Mouse (Mus musculus) liver, embryonic 14 days (tissue): ENCODE data around the gene Oxt. TPM values are rescaled to one million over a fixed set of nuclear protein-coding genes. Genes with fewer than 3 reads are reported as not detected.

Experiments
- polyA plus RNA-seq: library from polyadenylated mRNA; depleted of rRNA; stranded (reverse); fragments of >200 nt; gene quantifications from 2 replicates; pipeline ENCODE4 v1.2.3, GENCODE M21; 2012; rRNA removed

Oxt gene
- not detected in 2 replicates for polyA plus RNA-seq

DNA sequence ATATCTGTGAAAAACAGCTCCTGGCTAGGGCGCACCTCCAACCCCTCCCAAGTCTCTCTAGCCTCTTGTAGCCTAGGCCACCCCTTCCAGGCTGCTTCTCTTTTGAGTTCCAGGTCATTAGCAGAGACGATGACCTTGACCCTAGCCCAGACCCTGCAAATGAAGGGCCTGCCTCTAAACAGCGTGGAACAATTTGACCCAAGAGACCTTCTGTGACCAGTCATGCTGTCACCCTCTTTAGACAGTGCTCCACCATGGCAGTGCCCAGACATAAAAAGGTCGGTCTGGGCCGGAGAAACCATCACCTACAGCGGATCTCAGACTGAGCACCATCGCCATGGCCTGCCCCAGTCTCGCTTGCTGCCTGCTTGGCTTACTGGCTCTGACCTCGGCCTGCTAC, at the start of gene Oxt:
Gene Oxt (plus strand): TSS at position 301 of the 400 bp plus-strand sequence.

DNA sequence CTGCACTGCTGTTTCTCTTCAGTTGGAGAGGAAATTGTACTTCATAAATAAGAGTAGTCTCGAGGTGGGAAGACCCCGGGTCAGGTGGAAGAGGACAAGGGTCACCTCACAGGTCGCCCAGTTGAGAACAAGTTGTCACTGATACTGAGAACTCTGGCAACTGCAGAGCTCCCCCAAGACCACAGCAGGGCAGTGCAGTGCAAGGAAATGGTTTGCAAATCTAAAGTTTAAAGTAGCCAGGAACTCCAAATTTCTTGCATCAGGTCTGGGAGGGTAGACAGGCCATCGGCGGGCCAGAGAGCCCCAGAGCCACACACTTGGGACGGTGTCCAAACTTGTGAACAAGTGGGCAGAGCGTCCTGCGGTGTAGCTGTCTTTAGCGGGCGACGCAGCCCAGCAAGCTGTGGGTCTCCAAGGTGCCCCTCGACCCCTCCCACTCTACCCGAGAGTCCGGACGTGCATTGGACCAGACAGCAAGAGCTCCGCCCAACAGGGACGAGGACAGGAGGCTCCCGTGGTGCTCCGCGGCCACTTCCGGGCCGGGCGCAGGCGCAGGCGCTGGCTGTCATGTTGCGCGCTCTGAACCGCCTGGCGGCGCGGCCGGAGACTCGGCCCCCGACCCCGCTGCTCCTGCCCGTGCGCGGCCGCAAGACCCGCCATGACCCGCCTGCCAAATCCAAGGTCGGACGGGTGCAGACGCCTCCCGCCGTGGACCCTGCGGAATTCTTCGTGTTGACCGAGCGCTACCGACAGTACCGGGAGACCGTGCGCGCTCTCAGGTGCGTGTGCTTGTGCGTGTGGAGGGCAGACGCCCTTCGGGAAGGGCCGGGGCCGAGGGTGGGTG, 12.5 kb upstream of the Oxt start, which contains the start of gene Mrps26:
Gene Mrps26 (plus strand): TSS at position 531 of the 844 bp plus-strand sequence.

DNA sequence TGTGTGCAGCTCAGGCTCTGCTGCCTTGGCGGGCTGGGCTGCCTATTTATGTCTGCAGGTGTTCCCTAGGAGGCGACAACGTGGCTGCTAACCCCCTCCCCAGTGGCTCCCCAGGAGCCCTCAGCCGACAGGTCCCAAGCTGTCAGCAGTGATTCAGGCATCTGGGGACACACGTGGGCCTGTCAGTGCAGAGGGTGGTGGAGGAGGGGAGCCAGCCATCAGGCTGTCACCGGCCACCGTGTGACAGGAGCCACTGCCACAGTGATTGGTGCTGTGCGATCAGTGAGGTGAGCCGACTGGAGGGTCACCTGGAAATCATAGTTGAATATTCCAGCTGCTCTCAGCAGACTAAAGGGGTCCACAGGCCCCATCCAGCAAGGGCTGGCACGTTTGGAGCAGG, 6.6 kb downstream of the Oxt start, which contains the start of gene Avp:
Gene Avp (minus strand): TSS at position 3 of the 400 bp plus-strand sequence.

Other genes with a start within 250 kb of the Oxt start
- gene Cpxm1, start 178.6 kb upstream of the Oxt start, polyA plus RNA-seq, result 2.1 and 2.8 TPM in 2 replicates
- gene Gm28372, start 170.9 kb upstream of the Oxt start, polyA plus RNA-seq, result not detected in 2 replicates
- not detected in 2 replicates for gene 1700020A23Rik, start 170.9 kb upstream of the Oxt start, polyA plus RNA-seq
- not detected in 2 replicates for gene Tmem239, start 169.7 kb upstream of the Oxt start, polyA plus RNA-seq
- 37.3 and 44.0 TPM in 2 replicates for gene Vps16, start 151.8 kb upstream of the Oxt start, polyA plus RNA-seq
- 5.0 TPM in 2 replicates for gene Pced1a, start 151.5 kb upstream of the Oxt start, polyA plus RNA-seq
- gene Ptpra, start 125.9 kb upstream of the Oxt start, polyA plus RNA-seq, result 18.8 and 20.1 TPM in 2 replicates
- 23.9 and 25.5 TPM in 2 replicates for gene Mrps26, start 12.4 kb upstream of the Oxt start, polyA plus RNA-seq
- gene Avp, start 6.4 kb downstream of the Oxt start, polyA plus RNA-seq, result not detected in 2 replicates
- 3.6 and 4.4 TPM in 2 replicates for gene Fastkd5, start 53.9 kb downstream of the Oxt start, polyA plus RNA-seq
- gene Ubox5, start 53.9 kb downstream of the Oxt start, polyA plus RNA-seq, result 3.0 and 3.2 TPM in 2 replicates
- gene Lzts3, start 66.6 kb downstream of the Oxt start, polyA plus RNA-seq, result 2.0 and 2.1 TPM in 2 replicates
- 30.3 and 31.8 TPM in 2 replicates for gene Ddrgk1, start 88.5 kb downstream of the Oxt start, polyA plus RNA-seq
- gene Itpa, start 91.4 kb downstream of the Oxt start, polyA plus RNA-seq, result 33.9 and 42.0 TPM in 2 replicates
- 0.07 and 0.13 TPM in 2 replicates for gene Slc4a11, start 121.3 kb downstream of the Oxt start, polyA plus RNA-seq